Mouse (Mus musculus): ENCODE results near the gene Ppie. TPM values are rescaled to one million over a fixed set of nuclear protein-coding genes. Genes with fewer than 3 reads are reported as not detected.

Gene Ppie
- total and polyA plus RNA-seq, 3 experiments = 14.4 to 23.8 (median 23.6) TPM

GRCm38 (mm10) chr4:123093869-123094268 is 45.9 kb downstream of the Ppie start:
- TF ChIP-seq EP300 (IDR thresholded peaks at IDR 0.05; ENCODE audit: insufficient read depth, low read depth, low read length) (no peak), CTCF (IDR thresholded peaks at IDR 0.05) (no peak), POLR2A (IDR thresholded peaks at IDR 0.05; ENCODE audit: insufficient read depth, low read depth, low read length) (no peak)
- Histone ChIP-seq H3K27ac (no peak overlapping the region), H3K36me3 (ENCODE audit: control insufficient read depth, insufficient read depth, low read length) (no peaks in the 10 kb centered on the region), H3K4me3 (no peak overlapping the region), H3K27me3 (ENCODE audit: control insufficient read depth, insufficient read depth, low read length) (0 out of 2 replicates have a peak, but pooled peaks cover 2% of the 10 kb centered on the region), H3K79me2 (replicated peaks; ENCODE audit: control insufficient read depth, insufficient read depth, low read length) (no peaks in the 10 kb centered on the region), H3K9ac (ENCODE audit: low read depth, low read length) (no peak overlapping the region), H3K4me1 (ENCODE audit: control insufficient read depth, insufficient read depth, low read length) (no peaks in the 10 kb centered on the region)
- 55% methylated on average over 8 of the region's 9 CpGs for WGBS
- DNase-seq = no peak
- intact Hi-C loops (cut with DNase I) = no loop called here

- no peaks in the 10 kb centered on the region for H3K36me3 ChIP-seq (ENCODE audit: control insufficient read depth, insufficient read depth, low read length)
- intact Hi-C loops (cut with DNase I) = no loop called here
- no peaks in the 10 kb centered on the region for H3K79me2 ChIP-seq (replicated peaks; ENCODE audit: control insufficient read depth, insufficient read depth, low read length)
- TF ChIP-seq POLR2A (IDR thresholded peaks at IDR 0.05; ENCODE audit: insufficient read depth, low read depth, low read length) (no peak), EP300 (IDR thresholded peaks at IDR 0.05; ENCODE audit: insufficient read depth, low read depth, low read length) (no peak), CTCF (IDR thresholded peaks at IDR 0.05) (no peak)
- WGBS = 38% methylated on average over 17 of the region's 17 CpGs
- DNase-seq = no peak
- no peak overlapping the region for H3K27ac ChIP-seq
- H3K27me3 ChIP-seq (ENCODE audit: control insufficient read depth, insufficient read depth, low read length) = 0 out of 2 replicates have a peak, but pooled peaks cover 2% of the 10 kb centered on the region
- no peaks in the 10 kb centered on the region for H3K4me1 ChIP-seq (ENCODE audit: control insufficient read depth, insufficient read depth, low read length)
- no peak overlapping the region for H3K9ac ChIP-seq (ENCODE audit: low read depth, low read length)
- H3K4me3 ChIP-seq = no peak overlapping the region
These were observed 46.5 kb downstream of the Ppie start for GRCm38 (mm10) chr4:123093064-123093776.

- 65% methylated on average over 5 of the region's 5 CpGs for WGBS
- intact Hi-C loops (cut with DNase I) = no loop called here
These were observed 47.1 kb downstream of the Ppie start for GRCm38 (mm10) chr4:123092621-123093020.

GRCm38 (mm10) chr4:123086381-123086780 is 53.4 kb downstream of the Ppie start:
- no peaks in the 10 kb centered on the region for H3K36me3 ChIP-seq (ENCODE audit: control insufficient read depth, insufficient read depth, low read length)
- intact Hi-C loops (cut with DNase I) = no loop called here
- H3K27me3 ChIP-seq (ENCODE audit: control insufficient read depth, insufficient read depth, low read length) = no peaks in the 10 kb centered on the region
- H3K79me2 ChIP-seq (replicated peaks; ENCODE audit: control insufficient read depth, insufficient read depth, low read length) = no peaks in the 10 kb centered on the region
- WGBS = 90% methylated on average over 4 of the region's 4 CpGs
- no peaks in the 10 kb centered on the region for H3K4me1 ChIP-seq (ENCODE audit: control insufficient read depth, insufficient read depth, low read length)
- H3K4me3 ChIP-seq = no peak overlapping the region
- H3K9ac ChIP-seq (ENCODE audit: low read depth, low read length) = no peak overlapping the region
- TF ChIP-seq CTCF (IDR thresholded peaks at IDR 0.05) (peak; percentile 29), EP300 (IDR thresholded peaks at IDR 0.05; ENCODE audit: insufficient read depth, low read depth, low read length) (no peak)
- DNase-seq = no peak
- H3K27ac ChIP-seq = no peak overlapping the region

More at GRCm38 (mm10) chr4:123092621-123093020, 47.1 kb downstream of the Ppie start:
- Histone ChIP-seq H3K4me1 (ENCODE audit: control insufficient read depth, insufficient read depth, low read length) (no peaks in the 10 kb centered on the region), H3K79me2 (replicated peaks; ENCODE audit: control insufficient read depth, insufficient read depth, low read length) (no peaks in the 10 kb centered on the region), H3K36me3 (ENCODE audit: control insufficient read depth, insufficient read depth, low read length) (no peaks in the 10 kb centered on the region), H3K27me3 (ENCODE audit: control insufficient read depth, insufficient read depth, low read length) (0 out of 2 replicates have a peak, but pooled peaks cover 2% of the 10 kb centered on the region), H3K4me3 (no peak overlapping the region), H3K27ac (no peak overlapping the region), H3K9ac (ENCODE audit: low read depth, low read length) (no peak overlapping the region)
- TF ChIP-seq EP300 (IDR thresholded peaks at IDR 0.05; ENCODE audit: insufficient read depth, low read depth, low read length) (no peak), CTCF (IDR thresholded peaks at IDR 0.05) (no peak), POLR2A (IDR thresholded peaks at IDR 0.05; ENCODE audit: insufficient read depth, low read depth, low read length) (no peak)
- DNase-seq = no peak

- Histone ChIP-seq H3K36me3 (ENCODE audit: control insufficient read depth, insufficient read depth, low read length) (no peaks in the 10 kb centered on the region), H3K79me2 (replicated peaks; ENCODE audit: control insufficient read depth, insufficient read depth, low read length) (no peaks in the 10 kb centered on the region), H3K27me3 (ENCODE audit: control insufficient read depth, insufficient read depth, low read length) (peaks cover 2% of the 10 kb centered on the region), H3K27ac (no peak overlapping the region), H3K9ac (ENCODE audit: low read depth, low read length) (no peak overlapping the region), H3K4me1 (ENCODE audit: control insufficient read depth, insufficient read depth, low read length) (no peaks in the 10 kb centered on the region), H3K4me3 (no peak overlapping the region)
- intact Hi-C loops (cut with DNase I) = no loop called here
- DNase-seq = no peak
- TF ChIP-seq CTCF (IDR thresholded peaks at IDR 0.05) (no peak), EP300 (IDR thresholded peaks at IDR 0.05; ENCODE audit: insufficient read depth, low read depth, low read length) (no peak), POLR2A (IDR thresholded peaks at IDR 0.05; ENCODE audit: insufficient read depth, low read depth, low read length) (no peak)
- WGBS = 81% methylated on average over 2 of the region's 2 CpGs
These were observed 54.5 kb downstream of the Ppie start for GRCm38 (mm10) chr4:123085290-123085689.

- WGBS = 53% methylated on average over 13 of the region's 13 CpGs
- no peak for DNase-seq
- Histone ChIP-seq H3K9ac (ENCODE audit: low read depth, low read length) (no peak overlapping the region), H3K27ac (no peak overlapping the region), H3K4me1 (ENCODE audit: control insufficient read depth, insufficient read depth, low read length) (no peaks in the 10 kb centered on the region), H3K27me3 (ENCODE audit: control insufficient read depth, insufficient read depth, low read length) (peaks cover 2% of the 10 kb centered on the region), H3K4me3 (no peak overlapping the region), H3K36me3 (ENCODE audit: control insufficient read depth, insufficient read depth, low read length) (no peaks in the 10 kb centered on the region), H3K79me2 (replicated peaks; ENCODE audit: control insufficient read depth, insufficient read depth, low read length) (no peaks in the 10 kb centered on the region)
- intact Hi-C loops (cut with DNase I) = loop anchor here (1.0 to 5.0 kb wide), 4 partner anchors 88 to 276 kb away; partner anchors contain the start of gene Mycl
- TF ChIP-seq EP300 (IDR thresholded peaks at IDR 0.05; ENCODE audit: insufficient read depth, low read depth, low read length) = no peak
- no peak for TF ChIP-seq POLR2A (IDR thresholded peaks at IDR 0.05; ENCODE audit: insufficient read depth, low read depth, low read length)
- TF ChIP-seq CTCF (IDR thresholded peaks at IDR 0.05) = no peak
These were observed 56.3 kb downstream of the Ppie start for GRCm38 (mm10) chr4:123083323-123083902.
